Mouse (Mus musculus): Measurements from ENCODE around the gene Ckap5. TPM values are rescaled to one million over a fixed set of nuclear protein-coding genes. Genes with fewer than 3 reads are reported as not detected.

Gene Ckap5
- polyA plus RNA-seq, 1 experiment from 2014 or later, result 185 TPM

GRCm38 (mm10) chr2:91664780-91665179 is 138.2 kb downstream of the Ckap5 start:
- ATAC-seq, result no peak

GRCm38 (mm10) chr2:91666386-91666910 is 139.9 kb downstream of the Ckap5 start:
- WGBS, result 96% methylated on average over 6 of the region's 6 CpGs
- Histone ChIP-seq H3K27ac (no peak overlapping the region), H3K4me2 (no peak overlapping the region), H3K4me1 (no peaks in the 10 kb centered on the region), H3K27me3 (no peaks in the 10 kb centered on the region), H3K4me3 (no peak overlapping the region), H3K9ac (no peak overlapping the region), H3K9me3 (replicated peaks) (no peaks in the 10 kb centered on the region), H3K36me3 (ENCODE audit: poor library complexity, severe bottlenecking) (peaks cover 91% of the 10 kb centered on the region)
- no peak for ATAC-seq

More at GRCm38 (mm10) chr2:91664780-91665179, 138.2 kb downstream of the Ckap5 start:
- H3K4me3 ChIP-seq, result no peak overlapping the region
- H3K27ac ChIP-seq, result no peak overlapping the region
- no peaks in the 10 kb centered on the region for H3K27me3 ChIP-seq
- H3K4me2 ChIP-seq, result no peak overlapping the region
- no peak overlapping the region for H3K9ac ChIP-seq
- no peaks in the 10 kb centered on the region for H3K9me3 ChIP-seq (replicated peaks)
- peaks cover 84% of the 10 kb centered on the region for H3K36me3 ChIP-seq (ENCODE audit: poor library complexity, severe bottlenecking)
- H3K4me1 ChIP-seq, result no peaks in the 10 kb centered on the region

GRCm38 (mm10) chr2:91667747-91668146 is 141.2 kb downstream of the Ckap5 start:
- WGBS, result 80% methylated on average over 2 of the region's 2 CpGs
- no peaks in the 10 kb centered on the region for H3K27me3 ChIP-seq
- no peak for ATAC-seq
- peaks cover 86% of the 10 kb centered on the region for H3K36me3 ChIP-seq (ENCODE audit: poor library complexity, severe bottlenecking)
- no peaks in the 10 kb centered on the region for H3K4me1 ChIP-seq
- no peak overlapping the region for H3K27ac ChIP-seq
- H3K4me3 ChIP-seq, result no peak overlapping the region
- H3K4me2 ChIP-seq, result no peak overlapping the region
- H3K9me3 ChIP-seq (replicated peaks), result no peaks in the 10 kb centered on the region
- no peak overlapping the region for H3K9ac ChIP-seq

- no peaks in the 10 kb centered on the region for H3K27me3 ChIP-seq
- ATAC-seq, result no peak
- H3K36me3 ChIP-seq (ENCODE audit: poor library complexity, severe bottlenecking), result peaks cover 81% of the 10 kb centered on the region
- H3K4me3 ChIP-seq, result no peak overlapping the region
- H3K4me2 ChIP-seq, result no peak overlapping the region
- WGBS, result 93% methylated on average over 8 of the region's 8 CpGs
- no peak overlapping the region for H3K9ac ChIP-seq
- H3K27ac ChIP-seq, result no peak overlapping the region
- no peaks in the 10 kb centered on the region for H3K4me1 ChIP-seq
- H3K9me3 ChIP-seq (replicated peaks), result no peaks in the 10 kb centered on the region
Observed at GRCm38 (mm10) chr2:91669326-91669725, 142.8 kb downstream of the Ckap5 start.

- no peak for ATAC-seq
- WGBS, result 95% methylated on average over 6 of the region's 6 CpGs
- no peak overlapping the region for H3K4me3 ChIP-seq
- no peak overlapping the region for H3K27ac ChIP-seq
- no peak overlapping the region for H3K9ac ChIP-seq
- no peaks in the 10 kb centered on the region for H3K9me3 ChIP-seq (replicated peaks)
- peaks cover 81% of the 10 kb centered on the region for H3K36me3 ChIP-seq (ENCODE audit: poor library complexity, severe bottlenecking)
- H3K27me3 ChIP-seq, result no peaks in the 10 kb centered on the region
- no peaks in the 10 kb centered on the region for H3K4me1 ChIP-seq
- H3K4me2 ChIP-seq, result no peak overlapping the region
Observed at GRCm38 (mm10) chr2:91670038-91670437, 143.5 kb downstream of the Ckap5 start.

Other genes starting within 250 kb of the Ckap5 start
- 137 and 149 TPM in 2 replicates for gene 1110051M20Rik, start 82.1 kb upstream of the Ckap5 start, polyA plus RNA-seq (2015; fragmentation: Nextera tagmentation; extraction: Ambion mirVana)
- gene Lrp4, start 69.3 kb upstream of the Ckap5 start, polyA plus RNA-seq (2015; fragmentation: Nextera tagmentation; extraction: Ambion mirVana), result 10.3 and 11.3 TPM in 2 replicates
- gene F2, start 109.7 kb downstream of the Ckap5 start, polyA plus RNA-seq (2015; fragmentation: Nextera tagmentation; extraction: Ambion mirVana), result 0.10 and 0.43 TPM in 2 replicates
- gene Zfp408, start 123.0 kb downstream of the Ckap5 start, polyA plus RNA-seq (2015; fragmentation: Nextera tagmentation; extraction: Ambion mirVana), result 13.0 and 14.6 TPM in 2 replicates
- gene Arhgap1, start 123.1 kb downstream of the Ckap5 start, polyA plus RNA-seq (2015; fragmentation: Nextera tagmentation; extraction: Ambion mirVana), result 69.0 and 76.0 TPM in 2 replicates
- 29.4 and 33.0 TPM in 2 replicates for gene Atg13, start 183.8 kb downstream of the Ckap5 start, polyA plus RNA-seq (2015; fragmentation: Nextera tagmentation; extraction: Ambion mirVana)
- gene Harbi1, start 184.1 kb downstream of the Ckap5 start, polyA plus RNA-seq (2015; fragmentation: Nextera tagmentation; extraction: Ambion mirVana), result 21.2 and 22.0 TPM in 2 replicates
- 16.2 and 21.2 TPM in 2 replicates for gene Ambra1, start 203.4 kb downstream of the Ckap5 start, polyA plus RNA-seq (2015; fragmentation: Nextera tagmentation; extraction: Ambion mirVana)

Measured in forebrain, embryonic 13.5 days (tissue).